In the genomic region with DNA sequence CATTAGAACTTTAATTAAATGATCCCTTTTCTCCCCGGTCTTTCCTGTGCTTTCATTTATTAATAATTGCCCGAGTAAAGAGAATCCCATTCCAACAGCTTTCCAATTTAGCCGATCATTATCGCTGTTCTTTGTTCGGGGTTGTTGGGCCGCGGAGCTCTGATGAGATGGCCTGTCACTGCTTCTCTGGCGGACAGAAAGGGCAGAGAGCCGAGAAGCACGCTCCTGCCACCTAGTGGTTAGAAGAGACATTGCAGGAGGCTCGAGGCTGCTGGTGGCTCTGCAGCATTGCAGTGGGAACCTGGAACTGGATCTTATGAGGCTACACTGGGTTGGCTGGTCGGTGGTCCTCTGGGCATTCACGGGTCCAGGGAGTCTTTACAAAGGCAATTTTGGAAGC, we compare ENCODE assay signal across 8 mouse cellular contexts. TPM values are rescaled to one million over a fixed set of nuclear protein-coding genes. Genes with fewer than 3 reads are reported as not detected.
A peak's percentile ranks its signal among the peaks of the same experiment; 100 is the strongest.
DNase-seq lines count a peak whose midpoint lies in the region; ATAC-seq lines count a peak whose summit lies in the region.

No protein-coding gene starts in this region.

- peak; percentile 94 for DNase-seq in embryo, embryonic 10 days (ENCODE audit: low spot score)
- peak; percentile 64 for DNase-seq in gastrocnemius, postnatal 25 days
- peak; percentile 89 to 91 for DNase-seq in left cerebral cortex, postnatal 14 days (ENCODE audit: low spot score in 2 of 2)
- DNase-seq in midbrain, embryonic 10.5 days (ENCODE audit: low spot score): peak; percentile 87
- peak; percentile 68 to 80 for DNase-seq in right cerebral cortex, postnatal 36 days (ENCODE audit: low spot score in 2 of 2)
- peak; percentile 60 to 77 for DNase-seq in urinary bladder, postnatal 4 days (ENCODE audit: low spot score in 2 of 2)

- intact Hi-C loops in left cerebral cortex, postnatal 14 days (cut with DNase I): loop anchor here (1.0 to 5.0 kb wide), 2 partner anchors 145 to 306 kb away; partner anchors contain the start of gene Prmt3

- 0 out of 2 replicates have a peak overlapping the region, but pooled peaks have one; percentile 24 for H3K4me2 ChIP-seq in intestine, embryonic 15.5 days (replicated peaks)

- H3K4me1 ChIP-seq in intestine, embryonic 15.5 days (replicated peaks): 0 out of 2 replicates have a peak, but pooled peaks cover 3% of the 10 kb centered on the region
- peaks cover 11% of the 10 kb centered on the region for H3K4me1 ChIP-seq in midbrain, embryonic 10.5 days

- H3K27ac ChIP-seq in intestine, embryonic 15.5 days: no peak overlapping the region
- H3K27ac ChIP-seq in midbrain, embryonic 10.5 days (replicated peaks): peak overlapping the region; percentile 69

- WGBS in intestine, embryonic 15.5 days: under 1% methylated on average over 13 of the region's 13 CpGs
- WGBS in midbrain, embryonic 10.5 days: 1% methylated on average over 13 of the region's 13 CpGs

- no peak overlapping the region for H3K4me3 ChIP-seq in intestine, embryonic 15.5 days (replicated peaks)
- no peak overlapping the region for H3K4me3 ChIP-seq in midbrain, embryonic 10.5 days

- H3K9me3 ChIP-seq in intestine, embryonic 15.5 days: no peaks in the 10 kb centered on the region
- H3K9me3 ChIP-seq in midbrain, embryonic 10.5 days (replicated peaks): peaks cover 6% of the 10 kb centered on the region; the same call in 1 of the 2 replicates

- 0 out of 2 replicates have a peak, but pooled peaks cover 2% of the 10 kb centered on the region for H3K27me3 ChIP-seq in intestine, embryonic 15.5 days (replicated peaks)
- H3K27me3 ChIP-seq in midbrain, embryonic 10.5 days (ENCODE audit: low read depth, poor library complexity, severe bottlenecking): peaks cover 86% of the 10 kb centered on the region

- ATAC-seq in activated CD4-positive, CD25-positive, alpha-beta regulatory T cell, adult 4 months: peak; percentile 96
- peak; percentile 90 for ATAC-seq in intestine, embryonic 15.5 days

- H3K9ac ChIP-seq in intestine, embryonic 15.5 days: no peak overlapping the region

- H3K36me3 ChIP-seq in intestine, embryonic 15.5 days: no peaks in the 10 kb centered on the region
- no peaks in the 10 kb centered on the region for H3K36me3 ChIP-seq in midbrain, embryonic 10.5 days

RNA-seq across cellular contexts. Expression of gene Slc6a5, which starts 13.4 kb away (rescaled TPM):
- not detected for polyA plus RNA-seq in activated CD4-positive, CD25-positive, alpha-beta regulatory T cell, adult 4 months (2017; shearing (Covaris generic))
- total RNA-seq in gastrocnemius, postnatal 25 days (2021): not detected
- polyA plus RNA-seq in intestine, embryonic 15.5 days (2015; fragmentation: Nextera tagmentation; extraction: Ambion mirVana): not detected in 2 replicates
- under 1 TPM; 0.04 to 0.18 TPM for total RNA-seq in left cerebral cortex, postnatal 14 days (2021)
- polyA plus RNA-seq in midbrain, embryonic 10.5 days (2016; fragmentation: Nextera tagmentation; extraction: Ambion mirVana): not detected in 2 replicates

RNA-seq across cellular contexts. Expression of gene Nell1, which starts 51.3 kb away (rescaled TPM):
- polyA plus RNA-seq in activated CD4-positive, CD25-positive, alpha-beta regulatory T cell, adult 4 months (2017; shearing (Covaris generic)): under 1 TPM in 1 of 2 experiments, not detected in 1; 0.05 TPM
- total RNA-seq in gastrocnemius, postnatal 25 days (2021): under 1 TPM in 1 of 2 experiments, not detected in 1; 0.28 TPM
- 4.0 and 4.3 TPM in 2 replicates for polyA plus RNA-seq in intestine, embryonic 15.5 days (2015; fragmentation: Nextera tagmentation; extraction: Ambion mirVana)
- total RNA-seq in left cerebral cortex, postnatal 14 days (2021): 10 to 100 TPM; 44.4 to 46.9 TPM
- 0.54 and 1.5 TPM in 2 replicates for polyA plus RNA-seq in midbrain, embryonic 10.5 days (2016; fragmentation: Nextera tagmentation; extraction: Ambion mirVana)
